Mouse (Mus musculus) inflammation-experienced regulatory T-cells, adult 6 months (primary cell): ENCODE data around the gene Uck2. TPM values are rescaled to one million over a fixed set of nuclear protein-coding genes. Genes with fewer than 3 reads are reported as not detected.

ENCODE experiments used
- ATAC-seq: one replicate; pipeline ENCODE4 v1.8.0; 2017
- polyA plus RNA-seq, 3 experiments: library from polyadenylated mRNA; unstranded; fragments of 100-300 nt; shearing (Covaris generic); gene quantifications; one replicate each; pipeline ENCODE4 v1.2.1; 2017

The Uck2 gene
- 10 to 100 TPM; 22.3 to 28.8 (median 23.2) TPM for polyA plus RNA-seq

DNA sequence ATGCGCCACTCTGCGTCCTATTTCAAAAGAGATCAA lies at the start of gene Uck2:
Gene Uck2 (minus strand): TSS at position 1 of the 36 bp plus-strand sequence.
- no peak for ATAC-seq

DNA sequence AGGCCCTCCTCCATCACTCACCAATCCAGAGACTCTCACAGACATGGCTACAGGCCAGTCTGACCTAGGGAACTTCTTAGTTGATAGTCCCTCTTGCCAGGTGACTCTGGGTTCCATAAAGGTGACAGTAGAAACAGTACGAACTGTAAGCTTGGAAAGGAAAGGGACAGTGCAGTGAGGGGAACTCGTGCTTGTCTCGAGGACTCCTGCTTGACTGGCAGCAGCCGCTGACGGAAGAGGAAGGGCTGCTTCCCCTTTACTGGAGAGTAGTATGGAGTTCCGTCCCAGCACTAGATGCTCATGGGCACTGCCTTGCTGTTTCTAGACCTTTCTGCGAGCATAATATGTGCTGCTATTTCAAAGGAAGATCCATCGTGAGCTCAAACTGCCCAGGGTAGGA lies 46.0 kb upstream of the Uck2 start:
- no peak for ATAC-seq

- ATAC-seq: no peak
Observed at GRCm38 (mm10) chr1:167328776-167329175, 43.7 kb upstream of the Uck2 start.

- ATAC-seq: no peak
Observed at GRCm38 (mm10) chr1:167321691-167322090, 36.6 kb upstream of the Uck2 start.

DNA sequence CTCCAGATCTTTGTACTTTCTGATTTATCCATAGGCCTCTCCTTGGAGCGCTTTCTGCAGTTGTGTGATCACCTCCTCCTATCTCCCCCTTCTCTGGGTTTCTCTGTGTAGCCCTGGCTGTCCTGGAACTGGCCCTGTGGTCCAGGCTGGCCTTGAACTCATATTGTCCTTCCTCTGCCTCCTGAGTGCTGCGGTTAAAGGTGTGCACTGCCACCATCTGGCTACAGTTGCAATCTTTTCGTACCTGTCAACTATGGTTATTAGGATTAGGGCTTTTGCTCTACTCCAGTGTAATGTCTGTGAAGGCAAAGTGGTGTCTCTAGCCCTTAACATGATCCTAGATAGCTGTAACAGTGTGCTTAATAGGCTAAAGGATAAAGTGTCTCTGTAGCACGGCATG lies 28.1 kb upstream of the Uck2 start:
- ATAC-seq: no peak

GRCm38 (mm10) chr1:167312367-167312766 lies 27.2 kb upstream of the Uck2 start:
- no peak for ATAC-seq

DNA sequence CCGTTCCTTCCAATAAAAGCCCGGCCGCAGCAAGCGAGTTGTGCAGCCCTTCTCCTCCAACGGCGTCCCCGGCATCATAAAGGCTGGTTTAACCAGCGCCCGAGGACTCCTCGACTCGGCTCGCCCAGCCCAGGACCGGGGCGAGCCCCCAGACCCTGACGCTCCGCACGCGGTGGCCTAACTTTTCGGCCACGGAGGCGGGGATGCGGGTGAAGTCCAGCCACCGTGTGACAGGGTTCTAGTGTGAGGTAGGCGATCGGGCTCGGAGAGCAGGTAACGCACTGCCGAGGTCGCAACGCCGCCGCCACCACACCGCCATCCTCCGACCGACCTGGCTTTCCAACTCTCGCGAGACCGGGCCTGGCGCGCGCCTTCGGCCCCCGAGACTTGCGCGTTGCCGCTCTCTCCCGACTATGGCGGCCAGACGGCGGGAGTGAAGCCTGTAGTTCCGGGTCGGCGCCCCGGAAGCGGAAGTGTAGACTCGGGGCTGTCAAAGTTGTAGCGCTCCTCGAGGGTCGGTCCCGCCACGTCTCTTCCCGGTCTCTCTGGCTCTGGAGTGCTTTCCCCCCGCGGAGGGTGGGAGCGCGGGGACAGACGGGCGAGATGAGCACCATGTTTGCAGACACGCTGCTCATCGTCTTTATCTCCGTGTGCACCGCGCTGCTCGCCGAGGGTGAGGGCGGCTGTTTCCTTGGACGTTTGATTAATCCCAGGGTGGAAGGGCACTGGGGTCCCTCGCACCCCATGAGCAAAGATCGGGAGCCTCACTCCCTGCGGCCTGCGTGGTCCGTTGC lies 23.3 kb upstream of the Uck2 start, which contains the start of gene Tmco1:
Gene Tmco1 (plus strand): TSS at position 118 of the 794 bp plus-strand sequence.
- peak; percentile 97 for ATAC-seq

GRCm38 (mm10) chr1:167307674-167308073 lies 22.6 kb upstream of the Uck2 start:
- ATAC-seq: no peak

DNA sequence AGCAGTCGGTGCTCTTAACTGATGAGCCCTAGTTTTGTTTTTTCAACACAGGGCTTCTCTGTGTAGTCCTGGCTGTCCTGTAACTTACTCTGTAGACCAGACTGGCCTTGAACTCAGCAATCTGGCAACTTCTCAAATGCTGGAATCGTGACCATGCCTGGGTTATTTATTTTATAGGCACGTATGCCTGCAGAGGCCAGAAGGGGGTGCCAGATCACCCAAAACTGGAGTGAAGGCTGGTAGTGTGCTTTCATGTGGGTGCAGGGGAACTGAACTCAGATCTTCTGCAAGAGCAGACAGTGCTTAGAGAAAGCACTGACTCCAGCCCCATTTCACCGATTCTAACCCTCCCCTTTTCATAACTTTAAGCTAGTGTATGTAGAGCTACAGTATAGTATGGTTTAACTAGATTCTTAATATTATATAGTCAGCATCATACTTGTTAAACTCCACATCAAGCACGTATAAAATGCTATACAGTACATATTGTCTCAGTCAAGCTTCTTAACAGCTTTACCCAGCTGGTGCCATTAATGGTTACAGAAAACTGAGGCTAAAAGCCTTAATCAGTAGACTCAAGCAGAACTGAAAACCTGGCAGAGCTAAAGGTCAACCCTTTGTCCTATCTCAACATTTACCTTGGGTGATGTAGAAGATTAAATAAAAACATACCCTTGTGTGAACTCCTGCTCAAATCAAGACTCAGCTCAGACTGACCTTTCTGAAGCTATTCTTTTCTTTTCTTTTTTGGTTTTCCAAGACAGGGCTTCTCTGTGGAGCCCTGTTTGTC lies 21.5 kb upstream of the Uck2 start:
- peak; percentile 44 for ATAC-seq

DNA sequence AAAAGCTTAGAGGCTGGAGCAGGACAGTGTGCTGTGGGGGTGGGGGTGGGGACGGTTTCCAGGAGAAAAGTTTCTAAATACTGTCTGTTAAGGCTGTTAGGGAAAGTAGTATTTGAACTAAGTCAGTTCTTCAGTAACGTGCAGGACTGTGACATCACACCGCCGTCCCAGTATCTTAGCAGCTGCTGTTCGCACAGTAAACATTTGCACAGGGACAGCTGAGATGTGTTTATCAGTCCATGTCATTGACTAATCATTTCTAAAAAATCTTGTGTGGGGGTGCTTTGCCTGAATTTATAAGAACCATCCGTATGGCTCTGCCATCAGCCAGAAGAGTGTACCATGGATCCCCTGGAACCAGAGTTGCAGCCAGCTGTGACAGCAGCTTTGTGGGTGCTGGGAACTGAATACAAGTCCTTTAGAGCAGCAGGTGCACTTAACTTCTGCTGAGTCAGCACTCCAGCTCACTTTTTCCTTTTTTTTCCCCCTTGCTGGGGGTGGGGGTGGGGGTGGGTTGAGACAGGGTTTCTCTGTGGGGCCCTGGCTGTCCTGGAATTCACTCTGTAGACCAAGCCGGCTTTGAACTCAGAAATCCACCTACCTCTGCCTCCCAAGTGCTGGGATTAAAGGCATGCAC lies 20.5 kb upstream of the Uck2 start:
- no peak for ATAC-seq

- ATAC-seq: no peak
Observed at GRCm38 (mm10) chr1:167300122-167300521, 15.0 kb upstream of the Uck2 start.

DNA sequence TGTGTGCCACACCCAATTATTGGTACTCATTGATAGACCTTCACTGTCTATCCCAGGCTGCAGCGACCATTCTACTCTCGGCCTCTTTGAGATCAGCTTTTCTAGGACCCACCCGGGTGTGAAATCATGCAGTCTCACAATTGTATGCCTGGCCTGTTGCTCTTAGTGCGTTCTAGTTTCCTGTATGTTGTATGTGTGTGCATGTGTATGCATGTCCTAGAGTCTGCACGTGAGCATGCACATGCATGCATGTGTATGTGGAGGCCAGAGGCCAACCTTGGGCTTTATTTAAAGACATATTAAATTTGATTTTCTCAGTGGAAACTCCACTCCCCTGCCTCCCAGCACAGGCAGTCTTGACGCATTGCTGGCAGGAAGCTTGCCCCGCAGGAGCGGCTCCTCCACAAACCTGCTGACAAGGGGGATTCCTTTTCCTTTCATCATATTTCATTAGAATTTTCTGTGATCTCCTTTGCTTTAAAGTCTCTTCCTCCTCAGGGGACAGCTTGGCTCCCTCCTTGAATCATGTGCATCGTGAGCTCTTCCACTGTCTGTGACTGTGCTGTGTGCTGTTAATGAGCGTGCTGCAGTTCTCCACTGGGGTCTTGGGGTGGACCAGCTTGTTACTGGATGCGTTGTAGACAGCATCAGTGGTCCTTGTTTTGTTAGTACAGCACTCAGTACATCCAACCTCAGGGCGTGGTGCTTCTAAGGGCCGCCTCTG lies 10.7 kb upstream of the Uck2 start:
- ATAC-seq: no peak

- ATAC-seq: no peak
Observed at GRCm38 (mm10) chr1:167292447-167292846, 7.3 kb upstream of the Uck2 start.

DNA sequence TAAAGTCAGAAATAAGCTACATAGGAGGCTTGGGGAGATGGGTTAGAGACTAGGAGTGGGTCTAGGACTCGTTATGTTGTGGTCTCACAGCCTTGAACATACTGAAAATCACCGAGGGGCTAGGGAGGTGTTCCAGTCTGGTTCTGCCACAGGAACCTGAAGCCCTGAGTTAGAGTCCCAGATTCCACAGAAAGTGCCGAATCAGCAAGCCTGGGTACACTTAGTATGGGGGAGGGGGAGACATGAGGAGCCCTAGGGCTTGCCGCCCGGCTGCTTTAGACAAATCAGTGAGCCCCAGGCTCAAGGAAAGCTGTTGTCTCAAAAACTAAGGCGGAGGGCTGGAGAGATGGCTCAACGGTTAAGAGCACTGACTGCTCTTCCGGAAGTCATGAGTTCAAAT lies 6.5 kb upstream of the Uck2 start:
- no peak for ATAC-seq

- ATAC-seq: no peak
Observed at GRCm38 (mm10) chr1:167290263-167290592, 5.1 kb upstream of the Uck2 start.

- no peak for ATAC-seq
Observed at GRCm38 (mm10) chr1:167289567-167290262, 4.6 kb upstream of the Uck2 start.

DNA sequence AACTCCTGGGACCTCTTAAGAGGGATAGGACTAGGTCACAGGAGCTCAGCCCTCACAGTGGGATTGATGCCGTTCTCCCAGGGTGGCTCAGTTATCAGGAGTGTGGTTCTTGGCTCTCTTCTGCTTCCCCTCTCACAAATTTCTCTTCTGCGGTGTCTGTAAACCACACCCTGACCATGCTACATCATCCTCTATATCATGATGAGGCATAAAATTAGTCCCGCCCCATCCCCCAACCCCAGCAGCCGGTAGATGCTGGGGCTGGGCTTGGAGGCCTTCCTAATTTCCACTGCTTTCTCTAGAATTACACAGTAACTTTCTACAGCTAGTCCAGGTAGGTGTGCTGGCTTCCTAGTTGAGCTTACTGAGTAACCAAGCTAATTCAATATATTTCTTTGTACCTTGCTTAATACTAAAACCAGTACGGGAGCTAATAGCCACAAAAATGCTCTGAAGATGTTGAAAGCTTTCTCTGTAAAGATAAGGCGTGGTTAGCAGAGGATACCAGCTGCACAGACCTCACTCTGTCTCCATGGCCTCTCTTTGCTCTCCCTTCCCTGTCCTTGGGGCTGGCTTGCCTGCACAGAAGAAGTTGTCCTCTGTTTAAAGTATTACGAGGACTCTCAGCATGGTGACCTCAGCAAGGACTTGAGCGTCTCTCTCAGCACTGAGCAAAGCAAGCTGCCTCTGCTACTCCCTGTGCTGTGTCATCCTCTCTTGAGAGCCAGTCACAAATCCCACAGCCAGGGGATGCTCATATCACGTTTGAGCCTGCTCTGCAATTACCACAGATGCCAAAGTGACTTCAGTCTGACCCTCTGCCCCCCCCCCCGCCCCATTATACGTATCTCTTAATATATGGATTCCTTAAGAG lies 3.8 kb upstream of the Uck2 start:
- ATAC-seq: no peak

DNA sequence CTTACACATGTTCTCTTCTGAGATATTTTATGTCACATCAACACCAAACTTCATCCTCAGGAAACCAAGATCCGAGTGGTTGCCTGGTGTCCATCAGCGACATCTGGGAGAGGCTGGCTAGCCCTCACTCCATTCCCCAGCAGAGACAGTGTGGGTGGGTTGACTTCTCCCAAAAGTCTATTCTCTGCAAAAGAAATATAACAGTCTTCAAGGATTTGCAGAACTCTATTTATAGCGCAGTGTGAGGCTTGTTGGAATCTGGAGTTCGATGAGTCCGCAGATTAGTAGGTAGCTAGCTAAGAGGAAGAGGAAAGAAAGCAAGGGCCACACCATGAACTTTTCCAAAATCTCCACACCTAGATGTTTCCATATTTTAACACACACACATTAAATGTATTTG lies 2.0 kb upstream of the Uck2 start:
- no peak for ATAC-seq

GRCm38 (mm10) chr1:167285356-167285755 lies 236 bp upstream of the Uck2 start:
- peak; percentile 35 for ATAC-seq

- peak; percentile 55 for ATAC-seq
Observed at GRCm38 (mm10) chr1:167284837-167285319, 242 bp downstream of the Uck2 start.

DNA sequence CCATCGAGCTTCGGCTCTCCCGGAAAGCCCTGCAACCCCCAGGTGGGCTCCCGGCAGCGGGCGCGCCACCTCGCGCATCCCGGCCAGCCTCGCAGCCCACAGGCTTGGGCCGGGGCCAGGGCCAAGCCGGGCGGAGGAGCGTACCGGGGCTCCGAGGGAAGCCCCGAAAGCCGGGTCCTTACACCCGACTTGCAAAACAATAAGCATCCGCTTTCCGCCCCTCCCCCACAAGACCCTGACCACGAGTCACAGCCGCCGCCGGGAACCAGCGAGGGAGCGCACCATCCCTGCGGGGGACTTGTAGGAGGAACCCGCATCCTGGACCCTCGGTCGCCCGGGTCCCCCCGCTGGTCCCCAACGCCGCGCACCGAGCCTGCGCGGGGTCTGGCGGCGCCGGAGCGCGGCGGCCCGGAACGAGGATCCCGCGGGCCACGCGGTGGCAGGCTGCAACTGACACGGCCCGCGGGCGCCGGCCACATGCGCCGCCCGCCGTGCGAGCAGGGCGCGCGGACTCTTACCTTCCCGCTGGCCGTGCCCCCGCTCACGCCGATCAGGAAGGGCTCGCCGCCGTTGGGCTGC lies 773 bp downstream of the Uck2 start:
- peak; percentile 42 for ATAC-seq
